Mouse (Mus musculus) MEL (cell line): ENCODE data around the gene Ryr3.

Experiments used
- CHD2 ChIP-seq: IDR thresholded peaks from 2 replicates; pipeline ENCODE4 v1.6.1; 2011; ENCODE audit warnings: low read length, improper control_type of control experiment
- CTCF ChIP-seq, 3 experiments: IDR thresholded peaks in 2 of 3; conservative IDR thresholded peaks in 1 of 3; 2 replicates each; pipeline ENCODE4 v1.5.1; 2011 to 2012; ENCODE audit warnings: low read length in 3 of 3, low read depth in 2 of 3, mild to moderate bottlenecking in 2 of 3, improper control_type of control experiment in 1 of 3, inconsistent platforms in 1 of 3, mixed read lengths in 1 of 3, moderate library complexity in 1 of 3; ENCODE audit not compliant: control insufficient read depth in 1 of 3, insufficient read depth in 1 of 3, poor library complexity in 1 of 3, severe bottlenecking in 1 of 3
- ELF1 ChIP-seq: IDR thresholded peaks from 2 replicates; pipeline ENCODE4 v1.6.1; 2014; ENCODE audit warnings: low read depth, mild to moderate bottlenecking, inconsistent platforms, low read length, improper control_type of control experiment, moderate library complexity
- EP300 ChIP-seq, 2 experiments: IDR thresholded peaks; 2 replicates each; pipeline ENCODE4 v1.6.1; 2011; ENCODE audit warnings: improper control_type of control experiment in 2 of 2, low read length in 2 of 2, low read depth in 1 of 2, mild to moderate bottlenecking in 1 of 2
- ETS1 ChIP-seq: IDR thresholded peaks from 2 replicates; pipeline ENCODE4 v1.6.1; 2012; ENCODE audit warnings: low read depth, mild to moderate bottlenecking, inconsistent platforms, low read length, improper control_type of control experiment, moderate library complexity
- HCFC1 ChIP-seq: IDR thresholded peaks from 2 replicates; pipeline ENCODE4 v1.6.1; 2012; ENCODE audit warnings: low read depth, mild to moderate bottlenecking, inconsistent platforms, low read length, improper control_type of control experiment, moderate library complexity
- MAFK ChIP-seq: IDR thresholded peaks from 2 replicates; pipeline ENCODE4 v1.6.1; 2011; ENCODE audit warnings: low read depth, mild to moderate bottlenecking, low read length, improper control_type of control experiment, borderline replicate concordance
- POLR2A ChIP-seq, 2 experiments: IDR thresholded peaks; 2 replicates each; pipeline ENCODE4 v1.6.1; 2011 to 2012; ENCODE audit warnings: low read length in 2 of 2, mild to moderate bottlenecking in 2 of 2, control low read depth in 1 of 2, improper control_type of control experiment in 1 of 2, low read depth in 1 of 2, moderate library complexity in 1 of 2; ENCODE audit not compliant: control insufficient read depth in 1 of 2, insufficient read depth in 1 of 2, poor library complexity in 1 of 2
- POLR2AphosphoS2 ChIP-seq: IDR thresholded peaks from 2 replicates; pipeline ENCODE4 v1.6.1; 2011; ENCODE audit warnings: low read length, improper control_type of control experiment
- TAL1 ChIP-seq: IDR thresholded peaks from 2 replicates; pipeline ENCODE4 v1.6.1; 2012; ENCODE audit warnings: mild to moderate bottlenecking, inconsistent platforms, low read length, moderate library complexity, mixed read lengths
- UBTF ChIP-seq: IDR thresholded peaks from 2 replicates; pipeline ENCODE4 v1.6.1; 2012; ENCODE audit warnings: low read depth, mild to moderate bottlenecking, inconsistent platforms, low read length, improper control_type of control experiment, moderate library complexity, borderline replicate concordance; ENCODE audit not compliant: insufficient read depth
- ZC3H11A ChIP-seq: IDR thresholded peaks from 2 replicates; pipeline ENCODE4 v1.6.1; 2012; ENCODE audit warnings: low read depth, mild to moderate bottlenecking, inconsistent platforms, low read length, improper control_type of control experiment
- ZMIZ1 ChIP-seq: IDR thresholded peaks from 2 replicates; pipeline ENCODE4 v1.6.1; 2012; ENCODE audit warnings: low read depth, mild to moderate bottlenecking, inconsistent platforms, low read length, improper control_type of control experiment, moderate library complexity
- ZNF384 ChIP-seq: IDR thresholded peaks from 2 replicates; pipeline ENCODE4 v1.6.1; 2012; ENCODE audit warnings: low read depth, mild to moderate bottlenecking, inconsistent platforms, low read length, improper control_type of control experiment

- TF ChIP-seq CHD2 = no peak
- TF ChIP-seq CTCF (IDR thresholded peaks at IDR 0.05 in 2 of 3, conservative IDR thresholded peaks at IDR 0.05 in 1 of 3; ENCODE audit: control insufficient read depth in 1 of 3, insufficient read depth in 1 of 3, low read depth in 2 of 3, low read length in 3 of 3, poor library complexity in 1 of 3, severe bottlenecking in 1 of 3) = no peak
- TF ChIP-seq EP300 (IDR thresholded peaks at IDR 0.05; ENCODE audit: low read depth in 1 of 2, low read length in 2 of 2) = no peak
- TF ChIP-seq HCFC1 = no peak
- TF ChIP-seq POLR2A (IDR thresholded peaks at IDR 0.05; ENCODE audit: control insufficient read depth in 1 of 2, insufficient read depth in 1 of 2, low read depth in 1 of 2, low read length in 2 of 2, poor library complexity in 1 of 2) = no peak
- no peak for TF ChIP-seq ZNF384
- no peak for TF ChIP-seq ELF1
- TF ChIP-seq MAFK = no peak
- no peak for TF ChIP-seq ETS1
- TF ChIP-seq ZC3H11A = no peak
- TF ChIP-seq TAL1 = no peak
- no peak for TF ChIP-seq POLR2AphosphoS2
- no peak for TF ChIP-seq ZMIZ1
- no peak for TF ChIP-seq UBTF
Observed at GRCm38 (mm10) chr2:113137766-113138165, 79.1 kb downstream of the Ryr3 start.
